Mouse (Mus musculus): ENCODE measurements around the gene Nxpe3. TPM values are rescaled to one million over a fixed set of nuclear protein-coding genes. Genes with fewer than 3 reads are reported as not detected.
A peak's percentile ranks its signal among the peaks of the same experiment; 100 is the strongest.
"Not testable (repeated sequence)": the region's sequence is repeated elsewhere in the genome, so short reads cannot be mapped to it uniquely, and the experiment has no call there.

Nxpe3 gene
- polyA plus RNA-seq, 1 experiment from 2014 or later = 0.47 TPM

DNA sequence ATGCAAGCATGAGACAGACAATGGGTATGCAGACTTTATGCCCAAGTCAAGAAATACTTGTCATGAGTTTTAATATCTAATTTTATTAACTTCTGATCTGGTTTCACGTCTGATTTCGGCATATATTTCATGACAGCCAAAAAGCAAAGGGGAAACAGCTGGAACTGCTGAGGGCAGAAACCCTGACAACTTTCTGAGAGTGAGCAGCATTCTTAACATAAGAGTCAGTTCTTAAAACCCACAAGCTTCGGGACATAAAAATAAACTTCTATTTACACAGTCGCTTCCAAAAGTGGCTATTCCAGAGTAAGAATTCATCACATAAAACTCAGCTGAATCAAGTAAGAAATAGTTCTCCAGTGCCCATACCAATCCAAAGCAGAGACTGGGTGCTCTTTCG lies 52.0 kb downstream of the Nxpe3 start:
- WGBS = 61% methylated on average over 5 of the region's 5 CpGs

DNA sequence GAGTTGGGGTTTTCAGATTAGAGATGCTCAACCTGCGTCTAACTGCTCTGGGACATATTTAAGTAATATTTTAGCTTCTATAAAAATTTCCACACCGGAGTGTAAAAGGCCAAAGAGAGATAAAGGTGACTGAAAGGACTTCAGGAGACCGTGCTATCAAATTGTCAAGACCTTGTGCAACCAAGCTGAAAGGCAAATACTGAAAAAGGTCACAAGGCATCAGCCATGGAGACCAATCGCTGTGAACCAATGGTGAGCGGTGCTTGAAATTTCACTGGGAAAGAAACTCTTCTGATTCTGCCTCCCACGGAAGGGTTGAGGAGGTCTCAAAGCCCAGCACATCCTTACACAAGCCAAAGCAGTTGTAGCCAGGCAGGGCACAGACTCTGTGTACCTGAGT lies 53.6 kb downstream of the Nxpe3 start:
- TF ChIP-seq EP300 (IDR thresholded peaks at IDR 0.05) (no peak), CTCF (IDR thresholded peaks at IDR 0.05) (no peak)
- H3K9ac ChIP-seq (replicated peaks; ENCODE audit: low read depth) = no peak overlapping the region
- peaks cover 3% of the 10 kb centered on the region; the same call in 1 of the 2 replicates for H3K4me1 ChIP-seq (ENCODE audit: insufficient read depth, low read depth, low read length)
- H3K27ac ChIP-seq (ENCODE audit: low read length) = no peak overlapping the region
- no peak overlapping the region for H3K4me3 ChIP-seq (ENCODE audit: low read depth, low read length)
- H3K36me3 ChIP-seq (ENCODE audit: insufficient read depth, low read length) = 0 out of 2 replicates have a peak, but pooled peaks cover 3% of the 10 kb centered on the region
- no peaks in the 10 kb centered on the region for H3K9me3 ChIP-seq (ENCODE audit: low read length)
- no peak overlapping the region for H3K4me2 ChIP-seq (replicated peaks; ENCODE audit: low read depth, low read length)
- WGBS = 85% methylated on average over 6 of the region's 6 CpGs
- H3K27me3 ChIP-seq (replicated peaks; ENCODE audit: insufficient read depth, low read length) = no peaks in the 10 kb centered on the region
- DNase-seq (ENCODE audit: low spot score) (no peak), ATAC-seq (no peak)

More for the DNA sequence above, 52.0 kb downstream of the Nxpe3 start:
- H3K9ac ChIP-seq (replicated peaks; ENCODE audit: low read depth) = no peak overlapping the region
- H3K36me3 ChIP-seq (ENCODE audit: insufficient read depth, low read length) = 0 out of 2 replicates have a peak, but pooled peaks cover 3% of the 10 kb centered on the region
- H3K4me2 ChIP-seq (replicated peaks; ENCODE audit: low read depth, low read length) = no peak overlapping the region
- no peaks in the 10 kb centered on the region for H3K9me3 ChIP-seq (ENCODE audit: low read length)
- DNase-seq (ENCODE audit: low spot score) (peak; percentile 5), ATAC-seq (no peak)
- no peak overlapping the region for H3K4me3 ChIP-seq (ENCODE audit: low read depth, low read length)
- no peaks in the 10 kb centered on the region for H3K27me3 ChIP-seq (replicated peaks; ENCODE audit: insufficient read depth, low read length)
- no peak overlapping the region for H3K27ac ChIP-seq (ENCODE audit: low read length)
- H3K4me1 ChIP-seq (ENCODE audit: insufficient read depth, low read depth, low read length) = peaks cover under 1% of the 10 kb centered on the region; the same call in 1 of the 2 replicates
- no peak for TF ChIP-seq EP300 (IDR thresholded peaks at IDR 0.05)
- no peak for TF ChIP-seq CTCF (IDR thresholded peaks at IDR 0.05)

GRCm38 (mm10) chr16:55838510-55839474 lies 56.3 kb downstream of the Nxpe3 start, which contains the start of gene Nfkbiz:
Nfkbiz (minus strand) TSS chr16:55838899.
- Histone ChIP-seq H3K27me3 (replicated peaks; ENCODE audit: insufficient read depth, low read length) (no peaks in the 10 kb centered on the region), H3K9me3 (ENCODE audit: low read length) (no peaks in the 10 kb centered on the region), H3K27ac (ENCODE audit: low read length) (peak within 1 kb of the TSS; percentile 95), H3K4me1 (ENCODE audit: insufficient read depth, low read depth, low read length) (peaks cover 3% of the 10 kb centered on the region; the same call in 1 of the 2 replicates), H3K4me2 (replicated peaks; ENCODE audit: low read depth, low read length) (peak within 1 kb of the TSS; percentile 48), H3K9ac (replicated peaks; ENCODE audit: low read depth) (peak within 1 kb of the TSS; percentile 79), H3K4me3 (ENCODE audit: low read depth, low read length) (peak within 1 kb of the TSS; percentile 60), H3K36me3 (ENCODE audit: insufficient read depth, low read length) (no peaks in the 10 kb centered on the region)
- DNase-seq (ENCODE audit: low spot score) (peak; percentile 92), ATAC-seq (peak; percentile 98)
- TF ChIP-seq CTCF (IDR thresholded peaks at IDR 0.05) (no peak), EP300 (IDR thresholded peaks at IDR 0.05) (peak; percentile 61)
- under 1% methylated on average over 40 of the region's 40 CpGs for WGBS

DNA sequence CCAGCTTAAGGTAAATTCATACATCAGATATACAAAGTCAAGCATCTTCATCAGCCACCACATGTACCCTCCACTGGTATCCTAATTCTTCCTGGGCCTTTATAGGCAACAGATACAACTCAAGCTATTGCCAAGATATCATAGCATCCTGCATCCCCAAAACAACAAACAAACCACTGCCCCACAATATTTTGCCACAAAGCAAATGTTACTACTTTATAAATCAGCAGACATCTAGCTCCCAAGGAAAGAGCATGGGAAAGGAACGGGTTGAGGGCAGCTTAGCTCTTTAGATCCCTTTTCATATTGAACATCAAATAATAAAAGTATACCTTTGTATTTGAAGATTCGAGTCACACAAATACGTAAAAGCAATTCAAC lies 57.0 kb downstream of the Nxpe3 start:
- Histone ChIP-seq H3K9ac (replicated peaks; ENCODE audit: low read depth) (peak overlapping the region; percentile 79; the same call in 1 of the 2 replicates), H3K9me3 (ENCODE audit: low read length) (no peaks in the 10 kb centered on the region), H3K36me3 (ENCODE audit: insufficient read depth, low read length) (no peaks in the 10 kb centered on the region), H3K4me3 (ENCODE audit: low read depth, low read length) (peak overlapping the region; percentile 60), H3K27ac (ENCODE audit: low read length) (peak overlapping the region; percentile 95), H3K4me1 (ENCODE audit: insufficient read depth, low read depth, low read length) (peaks cover 3% of the 10 kb centered on the region; the same call in 1 of the 2 replicates), H3K4me2 (replicated peaks; ENCODE audit: low read depth, low read length) (peak overlapping the region; percentile 48), H3K27me3 (replicated peaks; ENCODE audit: insufficient read depth, low read length) (no peaks in the 10 kb centered on the region)
- TF ChIP-seq CTCF (IDR thresholded peaks at IDR 0.05) (no peak), EP300 (IDR thresholded peaks at IDR 0.05) (no peak)
- WGBS = 4% methylated on average over 3 of the region's 3 CpGs
- DNase-seq (ENCODE audit: low spot score) (no peak), ATAC-seq (no peak)

- 0 out of 2 replicates have a peak overlapping the region, but pooled peaks have one; percentile 60 for H3K4me3 ChIP-seq (ENCODE audit: low read depth, low read length)
- H3K36me3 ChIP-seq (ENCODE audit: insufficient read depth, low read length); H3K4me1 ChIP-seq (ENCODE audit: insufficient read depth, low read depth, low read length); H3K4me2 ChIP-seq (replicated peaks; ENCODE audit: low read depth, low read length); H3K27me3 ChIP-seq (replicated peaks; ENCODE audit: insufficient read depth, low read length); ATAC-seq; H3K9ac ChIP-seq (replicated peaks; ENCODE audit: low read depth); H3K27ac ChIP-seq (ENCODE audit: low read length); H3K9me3 ChIP-seq (ENCODE audit: low read length): not testable (repeated sequence)
- 87% methylated on average over 8 of the region's 8 CpGs for WGBS
- peak; percentile 3 for DNase-seq (ENCODE audit: low spot score)
Observed at GRCm38 (mm10) chr16:55837653-55838052, 57.4 kb downstream of the Nxpe3 start.

- no peak for DNase-seq (ENCODE audit: low spot score)
- Histone ChIP-seq H3K9ac (replicated peaks; ENCODE audit: low read depth) (no peak overlapping the region), H3K9me3 (ENCODE audit: low read length) (no peaks in the 10 kb centered on the region), H3K4me3 (ENCODE audit: low read depth, low read length) (no peak overlapping the region), H3K4me1 (ENCODE audit: insufficient read depth, low read depth, low read length) (peaks cover 3% of the 10 kb centered on the region; the same call in 1 of the 2 replicates), H3K36me3 (ENCODE audit: insufficient read depth, low read length) (no peaks in the 10 kb centered on the region), H3K4me2 (replicated peaks; ENCODE audit: low read depth, low read length) (no peak overlapping the region), H3K27me3 (replicated peaks; ENCODE audit: insufficient read depth, low read length) (no peaks in the 10 kb centered on the region), H3K27ac (ENCODE audit: low read length) (no peak overlapping the region)
- no peak for ATAC-seq
- 75% methylated on average over 2 of the region's 2 CpGs for WGBS
- TF ChIP-seq CTCF (IDR thresholded peaks at IDR 0.05) = no peak
- TF ChIP-seq EP300 (IDR thresholded peaks at IDR 0.05) = no peak
Observed at GRCm38 (mm10) chr16:55837168-55837567, 57.9 kb downstream of the Nxpe3 start.

Measured in lung, postnatal 0 days (tissue).